Mouse (Mus musculus) liver, adult 2 months (tissue): Measurements from ENCODE around the gene Dnph1.

ENCODE experiments used
- CTCF ChIP-seq: fragments of 200-500 bp; IDR thresholded peaks from 2 replicates; pipeline ENCODE4 v1.5.1; 2011; ENCODE audit warnings: low read depth, low read length, control low read depth
- POLR2A ChIP-seq: fragments of 200-500 bp; IDR thresholded peaks from 2 replicates; pipeline ENCODE4 v1.6.1; 2011; ENCODE audit warnings: low read length, control low read depth; ENCODE audit not compliant: insufficient read depth; ENCODE audit errors: extremely low read depth

DNA sequence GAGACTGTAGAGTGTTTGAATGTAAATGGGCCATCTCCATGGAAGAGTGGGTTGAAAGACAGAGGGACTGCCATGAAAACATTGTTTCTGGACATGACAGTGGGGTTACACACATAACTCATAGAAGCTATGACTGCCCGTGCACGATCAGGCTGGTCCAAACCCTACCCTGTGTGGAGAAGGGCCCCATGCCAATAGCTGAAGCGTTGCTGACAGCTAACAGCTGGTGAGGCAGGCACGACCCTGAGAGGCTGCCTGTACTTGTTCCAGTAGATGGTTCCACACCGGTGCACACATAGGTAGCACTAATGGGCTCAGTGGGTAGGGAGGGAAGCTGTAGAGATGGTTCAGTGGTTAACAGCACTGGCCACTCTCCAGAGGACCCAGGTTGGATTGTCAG, 1.0 kb upstream of the Dnph1 start:
- TF ChIP-seq CTCF (no peak), POLR2A (no peak)
